In the genomic region with DNA sequence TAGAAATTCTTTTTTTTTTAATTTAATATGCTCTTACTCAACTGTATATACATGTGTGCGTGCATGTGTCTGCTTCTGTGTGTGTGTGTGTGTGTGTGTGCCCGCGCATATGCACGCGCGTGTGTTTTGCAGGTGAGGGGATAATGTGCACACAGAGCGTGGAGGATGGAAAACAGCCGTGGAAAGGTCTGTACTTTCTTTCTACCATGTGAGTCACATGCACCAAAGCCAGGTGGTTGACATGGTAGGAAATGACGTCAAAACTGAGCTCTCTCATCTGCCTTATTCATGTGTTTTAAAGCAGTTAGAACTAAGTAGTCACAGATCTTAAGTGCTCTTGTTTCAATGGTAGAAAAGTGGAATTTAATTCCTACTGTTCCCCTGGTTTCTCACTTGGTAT, we compare ENCODE assay signal across 20 mouse cellular contexts. TPM values are rescaled to one million over a fixed set of nuclear protein-coding genes. Genes with fewer than 3 reads are reported as not detected.
DNase-seq lines count a peak whose midpoint lies in the region; ATAC-seq and TF ChIP-seq lines count a peak whose summit lies in the region.
"Had no signal": no experiment of that assay in that cellular context is flagged by ENCODE, and none has a peak within 500 bp of the region (broad histone marks: within the 10 kb centered on the region; RNA-seq: fewer than 3 reads in every experiment).

No protein-coding gene starts in this region.

- 65% methylated on average over 9 of the region's 9 CpGs for WGBS in limb, embryonic 14.5 days
- 86% methylated on average over 9 of the region's 9 CpGs for WGBS in limb, embryonic 10.5 days
- WGBS in embryonic facial prominence, embryonic 14.5 days = 57% methylated on average over 9 of the region's 9 CpGs
- 64% methylated on average over 9 of the region's 9 CpGs for WGBS in limb, embryonic 15.5 days

- no peak overlapping the region for H3K9ac ChIP-seq in limb, embryonic 14.5 days (ENCODE audit: low read depth, low read length, severe bottlenecking)
- H3K9ac ChIP-seq in embryonic facial prominence, embryonic 14.5 days (ENCODE audit: low read depth, low read length) = no peak overlapping the region
- no peak overlapping the region for H3K9ac ChIP-seq in limb, embryonic 15.5 days
- H3K9ac ChIP-seq: embryonic facial prominence, embryonic 12.5 days; forebrain, embryonic 15.5 days; hindbrain, embryonic 15.5 days; midbrain, embryonic 13.5 days had no signal

- ATAC-seq in limb, embryonic 14.5 days (ENCODE audit: low FRiP score, low read depth) = peak; percentile 41; the same call in 1 of the 2 replicates
- ATAC-seq in embryonic facial prominence, embryonic 14.5 days (ENCODE audit: low read depth) = no peak
- ATAC-seq in limb, embryonic 15.5 days (ENCODE audit: insufficient number of reproducible peaks, low FRiP score, low TSS enrichment, low read depth) = no peak
- no peak for ATAC-seq in monocyte, adult 5-6 weeks (replicated peaks; ENCODE audit: insufficient number of reproducible peaks, low FRiP score, low TSS enrichment, poor library complexity, severe bottlenecking)
- ATAC-seq: forebrain, embryonic 15.5 days; midbrain, embryonic 13.5 days had no signal

- H3K9me3 ChIP-seq in limb, embryonic 14.5 days (ENCODE audit: control insufficient read depth, low read length) = no peaks in the 10 kb centered on the region
- no peaks in the 10 kb centered on the region for H3K9me3 ChIP-seq in limb, embryonic 10.5 days (replicated peaks)
- H3K9me3 ChIP-seq in embryonic facial prominence, embryonic 14.5 days (ENCODE audit: control insufficient read depth, low read length) = no peaks in the 10 kb centered on the region
- H3K9me3 ChIP-seq in limb, embryonic 15.5 days = no peaks in the 10 kb centered on the region
- H3K9me3 ChIP-seq: embryonic facial prominence, embryonic 12.5 days; forebrain, embryonic 15.5 days; hindbrain, embryonic 15.5 days; midbrain, embryonic 13.5 days had no signal

- no peak overlapping the region for H3K27ac ChIP-seq in limb, embryonic 14.5 days (replicated peaks; ENCODE audit: low read depth, low read length)
- H3K27ac ChIP-seq in limb, embryonic 10.5 days = no peak overlapping the region
- peak overlapping the region; percentile 48; the same call in 1 of the 2 replicates for H3K27ac ChIP-seq in embryonic facial prominence, embryonic 14.5 days (replicated peaks; ENCODE audit: low read depth, low read length)
- 0 out of 2 replicates have a peak overlapping the region, but pooled peaks have one; percentile 24 for H3K27ac ChIP-seq in limb, embryonic 15.5 days
- H3K27ac ChIP-seq: forebrain, embryonic 15.5 days; hindbrain, embryonic 15.5 days; macrophage; midbrain, embryonic 13.5 days had no signal

- no peak overlapping the region for H3K4me3 ChIP-seq in limb, embryonic 14.5 days (replicated peaks; ENCODE audit: low read length)
- H3K4me3 ChIP-seq in limb, embryonic 10.5 days = no peak overlapping the region
- H3K4me3 ChIP-seq in embryonic facial prominence, embryonic 14.5 days (ENCODE audit: low read depth, low read length) = no peak overlapping the region
- no peak overlapping the region for H3K4me3 ChIP-seq in limb, embryonic 15.5 days
- H3K4me3 ChIP-seq: embryonic facial prominence, embryonic 12.5 days; forebrain, embryonic 15.5 days; hindbrain, embryonic 15.5 days; midbrain, embryonic 13.5 days had no signal

- H3K36me3 ChIP-seq in limb, embryonic 14.5 days (ENCODE audit: control insufficient read depth, insufficient read depth, low read length) = peaks cover 57% of the 10 kb centered on the region
- peaks cover 66% of the 10 kb centered on the region for H3K36me3 ChIP-seq in limb, embryonic 10.5 days
- H3K36me3 ChIP-seq in embryonic facial prominence, embryonic 14.5 days (ENCODE audit: control insufficient read depth, insufficient read depth, low read length) = peaks cover 57% of the 10 kb centered on the region
- H3K36me3 ChIP-seq in limb, embryonic 15.5 days = peaks cover 58% of the 10 kb centered on the region

- 0 out of 2 replicates have a peak, but pooled peaks cover 7% of the 10 kb centered on the region for H3K4me1 ChIP-seq in limb, embryonic 14.5 days (ENCODE audit: control insufficient read depth, insufficient read depth, low read length)
- H3K4me1 ChIP-seq in limb, embryonic 10.5 days = peaks cover 10% of the 10 kb centered on the region
- peaks cover 10% of the 10 kb centered on the region for H3K4me1 ChIP-seq in embryonic facial prominence, embryonic 14.5 days (ENCODE audit: control insufficient read depth, insufficient read depth, low read length)
- no peaks in the 10 kb centered on the region; the same call in 1 of the 2 replicates for H3K4me1 ChIP-seq in limb, embryonic 15.5 days

- DNase-seq in limb, embryonic 14.5 days (ENCODE audit: low spot score) = no peak
- DNase-seq in limb, embryonic 10.5 days (ENCODE audit: low spot score) = no peak
- peak; percentile 35 for DNase-seq in embryonic facial prominence, embryonic 14.5 days (ENCODE audit: low spot score)
- DNase-seq in thymus, postnatal 4 days = peak; percentile 14
- no peak for DNase-seq in right cerebral cortex, postnatal 25 days
- DNase-seq: adrenal gland, postnatal 10 days; cerebellum, adult 11 months; cerebellum, postnatal 25 days; kidney, adult 8-10 months; kidney, postnatal 25 days; lung, adult 2 months; right cerebral cortex, adult 18-20 months had no signal

- H3K27me3 ChIP-seq in limb, embryonic 14.5 days (ENCODE audit: control insufficient read depth, insufficient read depth, low read length) = no peaks in the 10 kb centered on the region
- no peaks in the 10 kb centered on the region for H3K27me3 ChIP-seq in limb, embryonic 10.5 days (ENCODE audit: low read depth, poor library complexity, severe bottlenecking)
- no peaks in the 10 kb centered on the region for H3K27me3 ChIP-seq in embryonic facial prominence, embryonic 14.5 days (replicated peaks; ENCODE audit: control insufficient read depth, insufficient read depth, low read length)
- H3K27me3 ChIP-seq in limb, embryonic 15.5 days = no peaks in the 10 kb centered on the region
- H3K27me3 ChIP-seq: embryonic facial prominence, embryonic 12.5 days; forebrain, embryonic 15.5 days; hindbrain, embryonic 15.5 days; midbrain, embryonic 13.5 days had no signal

- H3K4me2 ChIP-seq in limb, embryonic 14.5 days (replicated peaks; ENCODE audit: low read depth, low read length, severe bottlenecking) = no peak overlapping the region
- H3K4me2 ChIP-seq in embryonic facial prominence, embryonic 14.5 days (ENCODE audit: low read depth, low read length) = no peak overlapping the region
- H3K4me2 ChIP-seq in limb, embryonic 15.5 days = no peak overlapping the region
- H3K4me2 ChIP-seq: embryonic facial prominence, embryonic 12.5 days; forebrain, embryonic 15.5 days; heart, embryonic 11.5 days; hindbrain, embryonic 15.5 days; midbrain, embryonic 13.5 days had no signal

- no peak for TF ChIP-seq POLR2A in limb, embryonic 14.5 days (IDR thresholded peaks at IDR 0.05; ENCODE audit: borderline replicate concordance, extremely low read depth, insufficient read depth, insufficient read length)

RNA-seq across cellular contexts. Expression of gene Pgd, which starts 49.4 kb away (rescaled TPM):
- 99.0 and 109 TPM in 2 replicates for polyA plus RNA-seq in limb, embryonic 14.5 days (2012; rRNA removed)
- polyA plus RNA-seq in limb, embryonic 14.5 days (2014; fragmentation: Nextera tagmentation; extraction: Ambion mirVana) = 41.2 and 41.9 TPM in 2 replicates
- 159 and 173 TPM in 2 replicates for polyA plus RNA-seq in limb, embryonic 10.5 days (2016; fragmentation: Nextera tagmentation; extraction: Ambion mirVana)
- polyA plus RNA-seq in embryonic facial prominence, embryonic 14.5 days (2014; fragmentation: Nextera tagmentation; extraction: Ambion mirVana) = 43.3 and 43.7 TPM in 2 replicates
- 108 and 111 TPM in 2 replicates for polyA plus RNA-seq in limb, embryonic 15.5 days (2015; fragmentation: Nextera tagmentation; extraction: Ambion mirVana)
- 68.2 to 81.0 TPM (median 69.9 TPM) in 3 replicates for total RNA-seq in monocyte, adult 5-6 weeks (2017)

Comparison
In these comparisons a context has a peak if more than half of its experiments do, and no peak if none do; other contexts are left out.
1. H3K27ac ChIP-seq: peak in embryonic facial prominence, embryonic 14.5 days (single experiment) and limb, embryonic 15.5 days (single experiment); none in limb, embryonic 14.5 days (single experiment) and limb, embryonic 10.5 days (single experiment).
2. DNase-seq: peak in embryonic facial prominence, embryonic 14.5 days (single experiment) and thymus, postnatal 4 days (single experiment); none in limb, embryonic 14.5 days (single experiment), limb, embryonic 10.5 days (single experiment) and right cerebral cortex, postnatal 25 days (single experiment).